Mouse (Mus musculus) embryonic stem cell, embryonic (primary cell): ENCODE results near the gene Kif14.

ENCODE experiments used
- CTCF ChIA-PET, 4 experiments: fragments of 300-600 bp in 2 of 4; fragments of 350-600 bp in 2 of 4; sonication (Branson Sonifier 250); formaldehyde crosslinking; loops; one replicate each; lab custom pipeline; 2022; ENCODE audit warnings: inconsistent platforms in 2 of 4; lab: Charles Lee
- POLR2A ChIA-PET, 4 experiments: fragments of 300-600 bp in 2 of 4; fragments of 350-600 bp in 2 of 4; sonication (Branson Sonifier 250); formaldehyde crosslinking; loops; one replicate each; lab custom pipeline; 2022; ENCODE audit warnings: antibody characterized with exemption in 4 of 4, inconsistent platforms in 1 of 4; lab: Charles Lee

The Kif14 gene

DNA sequence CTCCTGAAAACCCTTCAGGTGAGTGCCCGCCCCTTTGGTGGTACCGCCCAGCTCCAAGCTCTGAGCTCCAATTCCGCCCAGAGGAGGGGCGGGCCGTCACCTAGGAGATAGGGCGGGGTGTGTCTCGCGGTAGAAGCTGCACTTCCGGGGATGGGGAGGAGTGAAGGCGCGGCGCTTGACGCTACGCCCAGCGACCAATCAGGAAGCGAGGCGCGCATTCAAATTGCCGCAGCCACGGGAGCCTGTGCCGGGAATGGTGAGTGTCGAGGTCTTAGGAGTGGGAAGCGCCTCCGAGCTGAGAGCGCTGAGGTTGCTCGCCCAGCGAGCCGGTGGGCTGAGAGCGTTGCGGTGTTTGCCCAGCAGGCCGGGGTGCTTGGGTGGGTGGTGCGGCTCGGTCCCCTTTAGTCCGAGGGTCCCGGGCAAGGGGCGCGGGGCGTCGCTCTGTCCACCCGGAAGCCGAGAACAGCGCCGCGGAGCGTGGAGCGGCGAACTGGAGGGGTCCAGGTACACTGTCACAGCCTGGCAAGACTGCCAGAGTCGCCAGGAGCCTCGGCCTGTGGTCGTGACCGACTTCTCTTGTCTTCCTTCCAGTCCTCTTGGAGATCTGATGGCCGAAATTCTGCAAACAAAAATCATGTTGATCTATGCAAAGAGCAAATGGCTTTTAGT is at the start of gene Kif14:
Gene Kif14, plus strand, starts transcription at position 201 of the 669 bp plus-strand sequence.
- ChIA-PET CTCF (interaction anchor here in 3 of 4 experiments (0.6 to 1.4 kb wide), 13 partner anchors 20 to 459 kb away, joined by 3 to 6 read pairs (median 3); partner anchors contain the start of gene Ddx59 (in 1 of the 3)), POLR2A (interaction anchor here (0.5 to 2.3 kb wide), 41 partner anchors 9 to 616 kb away, joined by 3 to 29 read pairs (median 4); partner anchors contain the start of genes Ddx59 (in 4 of the 4), Gpr25 (in 1 of the 4) and Kif21b (in 1 of the 4))

DNA sequence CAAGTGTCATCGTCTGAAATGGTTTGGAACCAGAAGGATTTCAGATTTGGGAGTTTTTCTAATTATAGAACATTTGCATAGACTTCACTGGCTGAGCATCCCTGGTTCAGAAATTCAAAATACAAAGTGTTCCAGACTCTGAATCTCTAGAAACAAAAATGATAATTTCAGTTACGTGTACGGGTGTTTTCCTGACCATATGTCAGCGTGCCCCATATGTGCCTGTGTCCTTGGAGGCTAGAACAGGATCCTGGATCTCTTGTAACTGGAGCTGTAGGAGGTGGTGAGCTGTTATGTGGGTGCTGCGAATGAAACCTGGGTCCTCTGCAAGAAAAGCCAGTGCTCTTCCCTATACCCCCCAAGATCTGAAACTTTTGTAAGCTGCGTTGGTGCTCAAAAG is 47.8 kb upstream of the Kif14 start:
- ChIA-PET CTCF (interaction anchor here in 1 of 4 experiments (0.9 kb wide), 1 partner anchor 40 kb away, joined by 3 read pairs; no protein-coding TSS in a partner anchor), POLR2A (interaction anchor here in 2 of 4 experiments (0.7 to 1.8 kb wide), 6 partner anchors 9 to 126 kb away, joined by 3 to 7 read pairs (median 4); partner anchors contain the start of gene Kif14 (in 1 of the 2))

DNA sequence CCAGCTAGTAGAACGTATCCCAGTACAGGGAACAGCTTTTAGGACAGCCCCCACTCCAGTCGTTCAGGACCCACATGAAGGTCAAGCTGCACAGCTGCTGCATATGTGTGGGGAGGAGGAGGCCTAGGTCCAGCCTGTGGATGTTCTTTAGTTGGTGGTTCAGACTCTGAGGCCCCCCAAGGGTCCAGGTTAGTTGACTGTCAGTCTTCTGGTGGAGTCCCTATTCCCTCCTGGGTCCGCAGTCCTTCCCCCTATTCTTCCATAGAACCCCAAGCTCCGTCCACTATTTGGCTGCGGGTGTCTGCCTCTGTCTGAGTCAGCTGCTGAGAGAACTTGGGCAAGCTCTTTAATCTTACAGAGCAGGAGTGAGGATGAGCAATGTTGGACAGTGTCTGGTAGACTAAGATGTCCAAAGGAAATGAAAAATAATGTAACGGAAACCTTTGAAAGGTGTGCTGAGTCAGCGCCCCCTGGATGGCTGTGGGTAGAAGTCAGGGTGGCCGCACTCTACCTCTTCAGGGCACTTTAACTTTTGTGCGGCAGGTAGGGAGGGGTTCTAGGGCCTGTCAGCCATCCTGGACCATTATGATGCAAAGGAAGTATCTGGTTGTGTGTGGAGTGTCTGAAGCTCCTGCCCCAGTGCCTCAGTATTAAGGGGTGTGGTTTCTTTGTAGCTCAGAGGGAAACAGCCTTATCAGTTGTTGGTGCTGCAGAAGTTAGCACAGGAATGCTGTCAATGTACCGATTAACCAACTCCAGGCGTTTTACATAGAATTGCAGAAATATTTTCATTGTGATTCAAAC is 38.8 kb upstream of the Kif14 start:
- ChIA-PET POLR2A (interaction anchor here (0.5 to 4.9 kb wide), 24 partner anchors 8 to 1174 kb away, joined by 3 to 74 read pairs (median 4); partner anchors contain the start of genes Ddx59 (in 4 of the 4) and Kif14 (in 3 of the 4)), CTCF (interaction anchor here (0.5 to 1.4 kb wide), 12 partner anchors 10 to 950 kb away, joined by 3 to 9 read pairs (median 4); partner anchors contain the start of gene Ddx59 (in 1 of the 4))

DNA sequence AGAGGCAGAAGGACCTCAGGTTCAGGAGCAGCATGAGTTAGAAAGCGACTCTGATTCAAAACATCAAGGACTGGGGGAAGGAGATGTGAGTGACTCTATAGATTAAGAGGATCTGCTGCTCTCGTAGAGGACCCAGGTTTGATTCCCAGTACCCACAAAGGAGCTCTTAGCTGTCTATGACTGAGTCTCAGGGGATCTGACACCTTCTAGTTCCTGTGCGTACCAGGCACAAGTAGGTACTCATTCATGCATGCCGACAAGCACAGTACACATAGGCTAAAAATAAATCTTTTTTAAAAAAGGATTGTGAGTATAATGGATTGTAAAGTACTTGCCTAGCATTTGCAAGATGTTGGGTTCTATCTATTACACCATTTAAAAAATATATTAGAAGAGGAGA is 37.2 kb upstream of the Kif14 start:
- CTCF ChIA-PET = interaction anchor here in 1 of 4 experiments (0.7 kb wide), 1 partner anchor 42 kb away, joined by 3 read pairs; no protein-coding TSS in a partner anchor
- POLR2A ChIA-PET = interaction anchor here in 2 of 4 experiments (0.8 to 4.9 kb wide), 6 partner anchors 10 to 37 kb away, joined by 3 to 74 read pairs (median 8); partner anchors contain the start of genes Ddx59 (in 2 of the 2) and Kif14 (in 1 of the 2)

DNA sequence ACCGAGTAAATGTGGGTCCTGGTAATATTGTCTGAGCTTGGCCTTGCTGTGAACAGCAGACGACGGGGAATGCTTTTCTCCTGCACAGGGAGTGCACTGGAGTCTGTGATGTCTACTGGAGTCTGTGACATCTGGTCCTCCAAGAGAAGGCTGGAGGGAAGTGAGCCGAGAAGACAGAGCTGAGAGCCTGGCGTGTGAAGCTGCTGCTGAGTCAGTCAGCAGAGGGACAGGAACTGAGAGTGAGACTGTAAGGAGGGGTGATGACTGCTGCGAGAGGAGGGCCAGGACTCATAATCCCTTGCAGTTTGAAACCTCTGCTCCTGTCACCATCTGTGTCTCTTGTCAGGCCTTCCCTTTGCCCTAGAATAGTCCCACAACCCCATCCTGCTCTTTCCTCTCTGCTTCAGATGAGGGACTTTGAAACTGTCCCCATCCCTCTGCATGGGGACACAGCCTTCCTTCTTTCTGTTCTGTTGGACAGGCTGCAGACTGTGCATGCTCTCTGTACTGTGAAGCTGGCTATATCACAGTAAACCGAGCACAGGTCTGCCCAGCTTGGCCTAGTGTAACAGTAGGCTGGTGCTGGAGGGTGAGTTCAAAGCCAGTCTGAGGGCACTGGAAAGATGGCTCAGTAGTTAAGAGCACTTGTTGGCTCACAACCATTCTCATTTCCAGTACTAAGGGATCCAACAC is 35.9 kb upstream of the Kif14 start:
- CTCF ChIA-PET = interaction anchor here in 2 of 4 experiments (0.9 to 1.1 kb wide), 2 partner anchors 28 to 472 kb away, joined by 3 read pairs; no protein-coding TSS in a partner anchor
- POLR2A ChIA-PET = interaction anchor here in 2 of 4 experiments (0.7 to 2.3 kb wide), 10 partner anchors 10 to 176 kb away, joined by 3 to 17 read pairs (median 3); partner anchors contain the start of gene Ddx59 (in 2 of the 2)

DNA sequence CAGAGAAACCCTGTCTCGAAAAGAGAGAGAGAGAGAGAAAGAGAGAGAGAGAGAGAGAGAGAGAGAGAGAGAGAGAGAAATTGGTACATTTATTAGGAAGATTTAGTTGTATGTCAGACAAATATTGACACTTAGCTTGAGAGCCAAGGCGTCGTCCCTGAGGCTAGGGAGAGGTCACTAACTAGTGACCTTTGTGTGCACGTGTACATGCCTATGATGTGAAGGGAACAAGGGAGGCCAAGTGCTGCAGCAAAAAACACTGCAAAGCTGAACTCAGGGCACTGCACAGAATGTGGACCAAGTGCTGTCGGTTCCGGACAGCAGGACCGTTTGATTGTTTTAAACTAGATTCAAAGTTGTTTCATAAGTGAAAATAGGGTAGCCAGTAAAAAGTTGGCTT is 25.4 kb upstream of the Kif14 start:
- POLR2A ChIA-PET = interaction anchor here in 1 of 4 experiments (0.9 kb wide), 1 partner anchor 25 kb away, joined by 3 read pairs; the partner anchor contains the start of gene Ddx59
- CTCF ChIA-PET = no interaction called here

DNA sequence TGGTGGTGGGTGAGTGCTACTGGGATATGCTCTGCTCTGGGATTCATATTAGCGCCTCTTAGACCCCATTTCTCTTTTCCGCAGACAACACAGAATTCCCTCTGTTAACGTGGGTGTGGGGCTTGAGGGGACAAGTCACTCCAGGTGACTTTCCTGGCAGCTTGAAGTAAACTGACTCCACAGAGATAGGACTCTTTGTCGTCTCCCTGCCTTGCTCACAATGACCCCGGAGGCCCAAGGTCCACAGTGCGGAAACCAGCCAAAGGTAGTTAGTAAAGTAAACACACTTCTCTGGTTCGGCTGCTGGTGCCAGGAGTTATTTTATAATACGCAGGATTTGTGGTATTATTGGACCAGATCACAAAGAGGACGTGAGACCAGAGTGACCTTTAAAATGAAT is 23.3 kb upstream of the Kif14 start:
- ChIA-PET POLR2A (interaction anchor here in 1 of 4 experiments (1.2 to 2.5 kb wide), 3 partner anchors 11 to 28 kb away, joined by 3 to 11 read pairs (median 5); partner anchors contain the start of gene Ddx59), CTCF (interaction anchor here in 1 of 4 experiments (0.7 kb wide), 1 partner anchor 119 kb away, joined by 3 read pairs; no protein-coding TSS in a partner anchor)

DNA sequence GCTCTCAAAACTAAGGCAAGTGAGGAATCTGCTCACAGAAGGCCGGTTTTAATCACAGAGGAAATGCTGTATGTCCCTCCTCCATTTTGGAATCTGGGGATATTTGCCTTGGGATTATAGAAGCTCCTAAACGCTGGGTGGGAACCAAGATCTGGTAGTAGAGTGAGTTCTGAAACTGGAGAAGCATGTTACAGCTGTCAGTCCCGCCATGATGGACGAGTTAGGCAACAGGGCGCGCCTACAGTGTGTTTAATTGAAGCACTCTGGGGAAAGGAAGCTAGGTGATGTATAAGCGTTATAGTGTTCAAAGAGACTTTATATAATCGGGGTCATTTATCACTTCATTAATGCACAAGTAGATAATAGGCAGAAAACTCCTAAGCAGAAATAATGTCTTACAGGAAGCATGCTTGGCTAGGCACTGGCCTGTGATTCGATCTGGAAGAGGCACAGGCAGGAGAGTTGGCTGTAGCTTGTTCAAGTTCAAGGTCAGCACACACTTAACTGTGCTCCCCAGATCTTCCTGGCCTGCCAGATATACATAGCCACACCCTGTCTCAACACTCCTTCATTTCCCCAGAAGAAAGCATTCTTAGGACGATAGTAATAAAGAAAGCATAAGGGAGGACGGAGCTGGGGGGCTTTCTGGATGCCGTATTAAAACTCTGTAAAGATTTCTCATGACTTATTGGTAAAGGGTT is 21.4 kb upstream of the Kif14 start:
- ChIA-PET POLR2A (interaction anchor here in 2 of 4 experiments (0.9 to 2.5 kb wide), 10 partner anchors 11 to 30 kb away, joined by 4 to 11 read pairs (median 4); partner anchors contain the start of genes Ddx59 (in 2 of the 2) and Kif14 (in 1 of the 2)), CTCF (interaction anchor here in 3 of 4 experiments (0.6 to 1.2 kb wide), 4 partner anchors 77 to 500 kb away, joined by 3 to 4 read pairs (median 4); no protein-coding TSS in a partner anchor)

DNA sequence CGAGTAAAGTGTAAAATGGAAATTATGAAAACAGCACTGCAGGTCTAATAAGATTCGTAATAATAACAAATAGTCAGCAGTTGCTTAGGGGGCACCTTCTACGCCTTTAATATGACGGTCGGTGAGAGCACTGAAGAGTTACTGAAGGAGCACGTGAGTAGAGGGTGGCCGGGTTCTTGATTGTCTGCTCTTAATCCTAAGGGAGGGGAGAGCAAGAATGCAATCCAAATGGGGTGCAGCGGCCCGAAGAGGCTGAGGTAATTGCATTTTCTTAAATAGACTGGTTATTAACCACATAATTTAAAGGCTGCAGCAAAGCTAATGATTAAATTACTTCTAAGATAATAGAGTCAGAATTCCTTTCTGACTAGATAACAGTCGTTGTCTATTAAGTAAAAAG is 19.2 kb upstream of the Kif14 start:
- CTCF ChIA-PET = interaction anchor here in 2 of 4 experiments (0.5 to 1.2 kb wide), 2 partner anchors 19 to 152 kb away, joined by 3 to 4 read pairs; partner anchors contain the start of gene Kif14 (in 1 of the 2)
- POLR2A ChIA-PET = interaction anchor here in 2 of 4 experiments (1.1 to 1.3 kb wide), 2 partner anchors 32 to 84 kb away, joined by 3 to 4 read pairs; partner anchors contain the start of gene Ddx59 (in 1 of the 2)

DNA sequence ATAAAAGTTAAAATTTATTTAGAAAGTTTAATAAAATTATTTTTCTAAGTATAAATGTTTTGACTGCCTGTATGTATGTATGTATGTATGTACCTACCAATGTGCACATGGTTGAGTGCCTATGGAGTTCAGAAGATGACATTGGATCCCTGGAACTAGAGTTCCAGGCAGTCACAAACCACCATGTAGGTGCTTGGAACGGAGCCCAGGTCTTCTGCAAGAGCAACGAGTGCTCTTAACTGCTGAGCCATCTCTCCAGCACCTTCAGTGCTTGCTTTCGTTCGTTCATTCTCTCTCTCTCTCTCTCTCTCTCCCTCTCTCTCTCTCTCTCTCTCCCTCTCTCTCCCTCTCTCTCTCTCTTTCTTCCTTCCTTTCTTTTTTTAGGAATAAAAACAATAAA is 18.8 kb upstream of the Kif14 start:
- CTCF ChIA-PET = interaction anchor here in 1 of 4 experiments (0.7 to 1.2 kb wide), 2 partner anchors 19 to 322 kb away, joined by 3 read pairs; partner anchors contain the start of gene Kif14
- POLR2A ChIA-PET = interaction anchor here in 2 of 4 experiments (0.5 to 1.7 kb wide), 4 partner anchors 30 to 83 kb away, joined by 3 to 4 read pairs (median 4); partner anchors contain the start of gene Ddx59 (in 1 of the 2)

DNA sequence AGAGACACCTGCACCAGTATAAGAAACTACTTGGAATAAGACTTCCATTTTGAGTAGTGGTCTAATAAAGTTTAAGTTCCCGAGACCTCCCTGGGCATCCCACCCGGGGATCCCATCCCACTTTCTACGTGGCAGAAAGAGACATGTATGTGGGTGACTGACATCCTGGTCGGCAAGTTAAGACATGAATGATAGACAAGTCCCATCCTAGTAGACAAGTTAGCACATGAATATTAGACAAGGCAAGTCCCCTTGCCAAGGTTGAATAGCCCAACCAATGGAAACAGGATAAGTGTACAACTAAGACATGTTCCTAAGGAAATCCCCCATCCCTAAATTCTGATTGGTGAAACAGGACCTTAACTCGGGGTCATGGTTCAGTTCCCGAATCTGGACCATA is 16.6 kb upstream of the Kif14 start:
- ChIA-PET CTCF (no interaction called here), POLR2A (interaction anchor here in 2 of 4 experiments (1.0 to 3.0 kb wide), 4 partner anchors 17 to 34 kb away, joined by 3 to 11 read pairs (median 3); partner anchors contain the start of genes Ddx59 (in 1 of the 2) and Kif14 (in 1 of the 2))

DNA sequence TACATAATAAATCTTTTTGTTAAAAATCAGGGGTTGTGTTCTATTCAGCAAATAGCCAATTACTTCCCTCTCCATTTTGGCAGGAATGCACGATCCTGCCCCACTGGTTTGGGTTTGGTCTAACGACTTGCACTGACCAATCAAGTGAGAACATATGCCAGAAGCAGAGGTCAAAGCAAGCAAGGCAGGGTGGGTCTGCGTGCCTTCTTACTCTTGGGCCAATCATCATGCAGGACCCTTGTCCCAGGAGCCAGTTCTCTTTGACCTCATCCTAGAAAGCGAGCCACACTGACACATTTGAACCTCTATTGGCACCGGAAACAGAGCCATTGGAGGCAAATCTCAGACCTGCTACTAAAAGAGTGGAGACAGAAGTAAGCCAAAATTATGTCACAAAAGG is 15.9 kb upstream of the Kif14 start:
- ChIA-PET POLR2A (interaction anchor here in 1 of 4 experiments (1.1 to 3.0 kb wide), 2 partner anchors 31 to 35 kb away, joined by 3 to 11 read pairs; partner anchors contain the start of gene Ddx59), CTCF (no interaction called here)

DNA sequence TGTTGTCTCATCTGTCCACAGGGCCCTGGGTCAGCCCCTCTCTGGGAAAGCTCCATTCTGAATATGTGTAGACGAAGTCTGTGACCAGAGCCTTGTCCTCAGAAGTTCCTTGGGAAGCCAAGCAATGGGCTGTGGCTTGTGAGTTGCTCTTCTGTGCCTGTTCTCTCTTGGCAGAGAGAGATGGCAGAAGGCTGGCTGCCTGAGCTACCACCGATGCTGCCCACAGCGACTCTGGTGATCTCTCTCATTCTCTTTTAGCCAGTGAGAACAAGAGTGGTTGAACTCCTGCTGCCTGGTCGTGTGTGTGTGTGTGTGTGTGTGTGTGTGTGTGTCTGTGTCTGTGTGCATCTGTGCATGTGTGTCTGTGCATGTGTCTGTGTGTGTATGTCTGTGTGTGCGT is 13.7 kb upstream of the Kif14 start:
- CTCF ChIA-PET = interaction anchor here in 2 of 4 experiments (0.6 to 1.7 kb wide), 2 partner anchors 401 to 570 kb away, joined by 3 read pairs; no protein-coding TSS in a partner anchor

DNA sequence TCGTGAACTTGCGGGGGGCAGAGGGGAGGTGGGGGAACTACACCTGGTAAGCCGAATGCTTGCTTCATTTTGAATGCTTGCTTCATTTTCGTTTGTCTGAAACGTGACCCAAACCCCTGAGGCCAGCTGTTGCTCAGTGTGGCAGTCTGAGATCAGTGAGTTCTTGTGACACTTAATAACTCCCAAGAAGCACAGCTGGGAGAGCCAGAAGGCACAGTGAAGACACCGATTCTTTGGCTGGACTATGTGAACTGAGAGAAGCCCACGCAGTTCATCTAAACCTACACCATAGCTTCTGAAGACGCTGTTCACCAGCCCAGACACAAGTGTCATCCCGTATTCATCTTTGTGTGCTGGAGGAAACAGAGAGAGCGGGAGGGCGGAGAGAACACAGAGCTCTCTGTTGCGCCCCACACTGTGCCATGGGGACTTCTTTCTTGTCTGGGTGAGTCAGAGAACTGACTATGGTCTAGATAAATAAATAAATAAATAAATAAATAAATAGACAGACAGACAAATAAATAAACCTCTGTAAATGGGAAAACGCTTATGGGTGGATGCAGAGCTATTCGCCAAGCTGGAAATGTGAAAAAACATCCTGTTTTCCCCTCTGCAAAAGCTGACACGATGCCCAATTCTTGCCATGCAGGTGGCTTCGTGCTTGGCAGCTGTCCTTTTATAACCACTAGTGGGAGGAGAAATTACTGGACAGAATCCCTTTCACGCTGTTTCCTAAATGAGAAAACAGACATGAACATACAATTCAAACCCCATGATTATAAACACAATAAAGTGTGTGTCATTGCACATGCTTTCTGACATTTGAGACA is 10.2 kb upstream of the Kif14 start:
- ChIA-PET CTCF (no interaction called here), POLR2A (interaction anchor here in 2 of 4 experiments (0.9 to 2.3 kb wide), 7 partner anchors 10 to 282 kb away, joined by 3 to 13 read pairs (median 4); partner anchors contain the start of genes Kif14 (in 2 of the 2) and Ddx59 (in 1 of the 2))

More for the DNA sequence above, 13.7 kb upstream of the Kif14 start:
- POLR2A ChIA-PET = interaction anchor here in 1 of 4 experiments (1.3 kb wide), 1 partner anchor 13 kb away, joined by 5 read pairs; the partner anchor contains the start of gene Kif14

DNA sequence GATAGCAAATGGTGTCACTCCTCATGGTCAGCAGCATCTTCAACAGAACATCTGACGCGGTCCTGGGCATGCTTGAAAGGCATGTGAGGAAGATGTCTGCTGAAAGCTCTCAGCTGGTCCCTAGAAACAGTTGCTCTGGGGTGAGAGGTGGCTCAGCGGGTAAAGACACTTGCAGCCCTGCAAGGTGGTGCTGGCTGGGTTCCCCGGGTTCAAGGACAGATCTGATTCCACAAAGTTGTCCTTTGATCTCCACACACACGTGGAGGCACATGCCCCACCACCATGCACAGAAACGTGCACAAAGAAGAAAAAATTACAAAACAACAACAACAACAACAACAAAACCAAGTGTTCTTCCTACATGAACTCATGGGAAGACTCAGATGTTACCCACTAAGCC is 9.4 kb upstream of the Kif14 start:
- POLR2A ChIA-PET = interaction anchor here in 2 of 4 experiments (1.4 to 2.3 kb wide), 2 partner anchors 9 to 12 kb away, joined by 4 to 9 read pairs; partner anchors contain the start of gene Kif14 (in 1 of the 2)
- CTCF ChIA-PET = no interaction called here
